Mouse (Mus musculus): ENCODE data around the gene B4galnt1.
"Not testable (repeated sequence)": the region's sequence is repeated elsewhere in the genome, so short reads cannot be mapped to it uniquely, and the experiment has no call there.

The B4galnt1 gene

GRCm38 (mm10) chr10:127143228-127143627 is 21.8 kb upstream of the B4galnt1 start:
- no peak for DNase-seq (ENCODE audit: low spot score in 2 of 2)

- no peak for DNase-seq (ENCODE audit: low spot score in 2 of 2)
Measured at GRCm38 (mm10) chr10:127144536-127144935, 20.5 kb upstream of the B4galnt1 start.

GRCm38 (mm10) chr10:127145303-127145702 is 19.7 kb upstream of the B4galnt1 start:
- no peak for DNase-seq (ENCODE audit: low spot score in 2 of 2)

- DNase-seq (ENCODE audit: low spot score in 2 of 2), result no peak
Measured at GRCm38 (mm10) chr10:127147135-127147534, 17.9 kb upstream of the B4galnt1 start.

GRCm38 (mm10) chr10:127150471-127150872 is 14.6 kb upstream of the B4galnt1 start:
- DNase-seq (ENCODE audit: low spot score in 2 of 2), result no peak

- DNase-seq (ENCODE audit: low spot score in 2 of 2), result not testable (repeated sequence)
Measured at GRCm38 (mm10) chr10:127151233-127151632, 13.8 kb upstream of the B4galnt1 start.

- not testable (repeated sequence) for DNase-seq (ENCODE audit: low spot score in 2 of 2)
Measured at GRCm38 (mm10) chr10:127152556-127152955, 12.5 kb upstream of the B4galnt1 start.

GRCm38 (mm10) chr10:127153323-127153722 is 11.7 kb upstream of the B4galnt1 start:
- no peak for DNase-seq (ENCODE audit: low spot score in 2 of 2)

GRCm38 (mm10) chr10:127154241-127154640 is 10.8 kb upstream of the B4galnt1 start:
- DNase-seq (ENCODE audit: low spot score in 2 of 2), result no peak

GRCm38 (mm10) chr10:127154652-127155051 is 10.4 kb upstream of the B4galnt1 start:
- no peak for DNase-seq (ENCODE audit: low spot score in 2 of 2)

- DNase-seq (ENCODE audit: low spot score in 2 of 2), result no peak
Measured at GRCm38 (mm10) chr10:127156089-127156488, 8.9 kb upstream of the B4galnt1 start.

GRCm38 (mm10) chr10:127156511-127156910 is 8.5 kb upstream of the B4galnt1 start:
- no peak for DNase-seq (ENCODE audit: low spot score in 2 of 2)

GRCm38 (mm10) chr10:127158471-127158870 is 6.6 kb upstream of the B4galnt1 start:
- DNase-seq (ENCODE audit: low spot score in 2 of 2), result no peak

GRCm38 (mm10) chr10:127160081-127160480 is 4.9 kb upstream of the B4galnt1 start:
- DNase-seq (ENCODE audit: low spot score in 2 of 2), result peak in 1 of 2 experiments; percentile 59

- no peak for DNase-seq (ENCODE audit: low spot score in 2 of 2)
Measured at GRCm38 (mm10) chr10:127160728-127161127, 4.3 kb upstream of the B4galnt1 start.

GRCm38 (mm10) chr10:127162771-127163261 is 2.2 kb upstream of the B4galnt1 start:
- peak in 1 of 2 experiments; percentile 53 for DNase-seq (ENCODE audit: low spot score in 2 of 2)

GRCm38 (mm10) chr10:127164190-127164589 is 835 bp upstream of the B4galnt1 start:
- no peak for DNase-seq (ENCODE audit: low spot score in 2 of 2)

GRCm38 (mm10) chr10:127165354-127165653 is 279 bp downstream of the B4galnt1 start:
- DNase-seq (ENCODE audit: low spot score in 2 of 2), result no peak

- DNase-seq (ENCODE audit: low spot score in 2 of 2), result peak; percentile 63 to 65
Measured at GRCm38 (mm10) chr10:127165654-127166403, 804 bp downstream of the B4galnt1 start.

GRCm38 (mm10) chr10:127166404-127166715 is 1.3 kb downstream of the B4galnt1 start:
- no peak for DNase-seq (ENCODE audit: low spot score in 2 of 2)

- DNase-seq (ENCODE audit: low spot score in 2 of 2), result no peak
Measured at GRCm38 (mm10) chr10:127166771-127167613, 2.0 kb downstream of the B4galnt1 start.

- no peak for DNase-seq (ENCODE audit: low spot score in 2 of 2)
Measured at GRCm38 (mm10) chr10:127167614-127168192, 2.7 kb downstream of the B4galnt1 start.

- no peak for DNase-seq (ENCODE audit: low spot score in 2 of 2)
Measured at GRCm38 (mm10) chr10:127170002-127170401, 5.0 kb downstream of the B4galnt1 start.
